Mouse (Mus musculus): ENCODE data around the gene Glb1l.

DNA sequence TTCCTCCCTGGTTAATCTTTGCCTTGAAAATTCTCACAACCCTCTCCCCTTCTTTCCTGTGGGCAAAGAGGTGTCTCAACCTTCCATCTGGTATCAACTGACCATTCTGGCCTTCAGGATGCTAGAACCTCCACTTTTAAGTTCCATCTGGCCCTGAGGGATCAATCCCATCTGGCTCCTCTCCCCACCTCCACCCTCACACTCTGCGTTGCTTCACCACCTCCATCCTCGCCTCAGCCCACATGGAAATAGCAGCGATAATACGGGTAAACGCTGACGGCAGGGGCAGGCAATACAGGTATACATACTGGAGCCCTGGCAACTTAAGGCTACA lies 7.2 kb upstream of the Glb1l start:
- no peak for TF ChIP-seq CTCF (conservative IDR thresholded peaks at IDR 0.05 in 1 of 2, IDR thresholded peaks at IDR 0.05 in 1 of 2; ENCODE audit: low read depth in 2 of 2, low read length in 2 of 2)
- no peak for TF ChIP-seq BHLHE40 (IDR thresholded peaks at IDR 0.05; ENCODE audit: low read depth, low read length)
- no peak for TF ChIP-seq JUN (IDR thresholded peaks at IDR 0.05; ENCODE audit: insufficient read depth, low read depth, low read length)
- TF ChIP-seq NRF1 (IDR thresholded peaks at IDR 0.05; ENCODE audit: low read depth, low read length): no peak
- no peak for TF ChIP-seq E2F4 (IDR thresholded peaks at IDR 0.05; ENCODE audit: insufficient replicate concordance, low read depth, low read length)
- no peak for TF ChIP-seq IRF4 (IDR thresholded peaks at IDR 0.05; ENCODE audit: low read depth, low read length)
